Mouse (Mus musculus) B cell, adult 2 months (primary cell): Measurements from ENCODE around the gene Sptlc2.
A peak's percentile ranks its signal among the peaks of the same experiment; 100 is the strongest.

Source experiments
- DNase-seq, 2 experiments: peaks; one replicate each; pipeline ENCODE4 v3.0.0; 2022

Gene Sptlc2

GRCm38 (mm10) chr12:87394316-87394715 lies 6.2 kb upstream of the Sptlc2 start:
- no peak for DNase-seq

GRCm38 (mm10) chr12:87393447-87394145 lies 5.4 kb upstream of the Sptlc2 start:
- DNase-seq = no peak

- no peak for DNase-seq
These were observed 3.2 kb upstream of the Sptlc2 start for GRCm38 (mm10) chr12:87391355-87391754.

GRCm38 (mm10) chr12:87389231-87389630 lies 1.1 kb upstream of the Sptlc2 start:
- DNase-seq = no peak

DNA sequence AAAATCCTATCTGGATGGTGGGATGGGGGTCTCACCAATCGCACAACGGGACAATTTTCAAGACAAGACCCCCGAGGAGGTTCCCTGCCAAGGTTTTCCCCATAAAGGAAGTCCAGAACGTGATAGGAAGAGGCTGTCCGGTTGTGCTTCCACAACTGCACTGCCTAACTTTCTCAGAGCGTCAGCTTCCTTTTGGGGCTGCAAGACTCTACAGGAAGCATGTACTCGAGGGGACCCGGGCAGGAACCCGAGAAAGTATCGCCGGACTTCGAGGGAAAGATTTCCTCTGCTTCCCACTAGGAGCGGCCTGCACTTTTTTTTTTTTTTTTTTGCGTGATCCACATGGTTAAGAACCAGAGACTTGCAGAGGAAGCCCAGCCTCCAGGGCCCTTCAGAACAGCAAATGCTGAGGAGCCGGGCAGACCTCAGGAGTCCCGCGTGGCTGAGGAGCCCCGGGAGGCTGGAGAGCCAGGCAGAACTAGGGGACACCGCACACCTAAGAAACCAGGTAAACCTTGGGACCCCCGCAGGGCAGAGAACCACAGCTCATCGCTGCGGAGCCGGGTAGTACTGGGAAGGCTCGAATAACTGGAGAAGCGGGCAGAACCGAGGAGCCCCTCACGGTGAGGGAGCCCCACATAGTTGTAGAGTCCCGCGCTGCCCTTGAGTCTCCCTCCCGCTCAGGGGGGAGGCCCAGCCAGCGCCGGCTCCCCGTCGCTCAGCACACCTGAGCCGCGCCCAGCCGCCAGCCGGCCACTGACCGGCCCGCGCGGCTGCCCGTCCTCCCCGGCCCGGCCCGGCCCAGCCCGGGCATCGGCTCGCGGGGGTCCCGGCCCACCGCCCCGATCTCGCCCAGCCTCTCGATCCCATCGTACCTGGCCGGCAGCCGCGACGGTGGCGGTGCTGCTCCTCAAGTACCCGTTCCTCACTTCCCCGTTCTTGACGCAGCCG lies 709 bp downstream of the Sptlc2 start:
- peak in 1 of 2 experiments; percentile 29 for DNase-seq

DNA sequence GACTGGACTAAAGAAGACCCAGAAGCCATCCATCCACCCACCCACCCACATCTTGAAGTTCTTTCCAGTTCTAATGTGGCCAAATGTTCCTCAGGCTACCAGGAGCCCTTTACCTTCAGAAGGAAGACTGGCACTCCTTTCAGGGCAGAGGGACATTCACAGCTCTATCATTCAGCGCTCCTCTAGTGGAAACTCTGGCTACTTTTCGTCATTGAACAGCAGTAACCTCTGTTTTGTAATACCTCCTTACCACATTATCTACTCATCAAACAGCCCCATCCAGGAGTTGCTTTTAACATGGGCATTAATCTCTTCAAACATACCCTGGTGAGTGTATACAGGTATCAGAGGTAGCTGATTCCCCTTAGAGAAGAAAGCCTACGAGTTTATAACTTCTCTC lies 3.1 kb downstream of the Sptlc2 start:
- DNase-seq = no peak

DNA sequence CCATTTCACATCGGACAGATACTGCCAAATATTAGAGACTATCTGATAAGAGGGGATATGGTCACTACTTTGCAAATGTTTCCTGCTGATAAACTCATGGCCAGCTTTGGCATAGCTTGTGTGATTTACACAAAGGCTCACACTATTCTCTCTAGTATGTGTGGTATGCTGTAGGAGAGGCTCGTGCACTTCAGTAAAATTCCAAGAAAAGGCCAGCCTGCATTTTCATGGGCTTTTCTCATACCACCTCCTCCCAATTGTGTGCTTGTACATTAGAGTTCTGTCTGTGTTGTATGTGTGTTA lies 6.8 kb downstream of the Sptlc2 start:
- DNase-seq = no peak

- no peak for DNase-seq
These were observed 7.4 kb downstream of the Sptlc2 start for GRCm38 (mm10) chr12:87380586-87381379.

DNA sequence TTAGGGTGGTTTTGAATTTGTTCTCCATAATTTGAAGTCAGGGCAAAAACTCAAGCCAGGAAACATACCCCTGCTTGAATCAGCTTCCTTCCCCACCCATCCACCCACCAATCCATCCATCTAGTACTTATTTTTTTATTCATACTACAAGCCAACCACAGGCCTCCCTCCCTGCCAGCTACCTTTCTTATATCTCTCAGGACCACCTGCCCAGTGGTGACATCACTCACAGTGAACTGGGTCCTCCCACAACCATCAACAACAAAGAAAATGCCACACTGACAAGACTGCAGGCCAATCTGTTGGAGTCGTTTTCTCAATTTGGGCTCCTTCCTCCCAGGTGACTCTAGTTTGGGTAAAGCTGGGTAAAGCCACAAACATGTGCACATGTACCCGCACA lies 8.7 kb downstream of the Sptlc2 start:
- DNase-seq = no peak

DNA sequence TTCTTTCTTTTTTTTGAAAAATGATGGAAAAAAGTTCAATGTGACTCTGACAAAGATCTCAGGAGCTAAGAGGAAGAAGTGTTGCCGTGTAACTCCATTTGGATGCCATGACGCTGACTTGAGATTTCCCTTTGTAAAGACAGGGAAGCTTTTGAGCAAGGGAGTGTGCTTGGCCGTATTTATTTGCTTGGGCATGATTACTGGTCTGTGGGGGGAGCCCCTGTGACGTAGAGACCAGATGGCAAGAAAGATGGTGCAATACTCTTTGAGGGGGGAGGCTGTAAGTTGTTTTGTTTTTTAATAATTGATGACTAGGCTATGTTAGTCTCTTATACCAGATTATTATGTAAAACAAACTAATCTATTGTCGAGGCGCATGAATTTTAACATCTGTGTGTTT lies 14.0 kb downstream of the Sptlc2 start:
- DNase-seq = no peak

- DNase-seq = no peak
These were observed 18.8 kb downstream of the Sptlc2 start for GRCm38 (mm10) chr12:87369319-87369718.

DNA sequence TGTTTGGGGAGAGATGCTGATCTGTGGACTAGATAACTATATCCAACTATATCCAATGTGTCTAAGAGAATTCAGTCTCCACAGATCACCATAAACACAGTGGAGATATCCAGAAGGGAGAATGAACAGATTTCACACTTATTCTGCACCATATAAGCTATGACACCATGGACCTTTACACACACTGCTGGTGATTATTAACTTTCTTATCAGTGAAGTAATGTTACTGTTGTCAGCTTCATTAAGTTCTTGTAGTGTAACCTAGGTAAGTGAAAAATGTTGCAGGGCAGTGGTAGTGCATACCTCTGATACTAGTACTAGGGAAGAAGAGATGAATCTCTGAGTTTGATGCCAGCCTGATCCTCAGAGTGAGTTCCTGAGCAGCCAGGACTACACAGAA lies 20.1 kb downstream of the Sptlc2 start:
- DNase-seq = no peak

DNA sequence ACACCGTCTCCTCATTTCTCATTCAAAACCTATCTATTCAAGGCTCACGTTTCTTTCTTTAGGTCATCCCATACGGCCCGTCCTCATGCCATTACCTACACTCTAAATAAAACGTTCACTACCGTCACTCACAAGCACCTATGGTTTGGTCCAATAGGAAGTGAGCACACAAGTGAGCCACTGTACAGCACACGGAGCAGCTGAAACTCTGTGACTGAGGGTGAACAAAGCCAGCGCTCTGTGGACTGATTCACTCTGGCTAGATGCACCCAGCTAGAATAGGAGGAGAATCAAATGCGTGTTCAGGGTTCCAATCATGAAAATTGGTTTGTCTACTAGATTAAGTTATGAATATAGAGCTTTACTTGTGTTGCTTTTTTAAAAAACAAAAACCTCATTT lies 22.5 kb downstream of the Sptlc2 start:
- DNase-seq = no peak

DNA sequence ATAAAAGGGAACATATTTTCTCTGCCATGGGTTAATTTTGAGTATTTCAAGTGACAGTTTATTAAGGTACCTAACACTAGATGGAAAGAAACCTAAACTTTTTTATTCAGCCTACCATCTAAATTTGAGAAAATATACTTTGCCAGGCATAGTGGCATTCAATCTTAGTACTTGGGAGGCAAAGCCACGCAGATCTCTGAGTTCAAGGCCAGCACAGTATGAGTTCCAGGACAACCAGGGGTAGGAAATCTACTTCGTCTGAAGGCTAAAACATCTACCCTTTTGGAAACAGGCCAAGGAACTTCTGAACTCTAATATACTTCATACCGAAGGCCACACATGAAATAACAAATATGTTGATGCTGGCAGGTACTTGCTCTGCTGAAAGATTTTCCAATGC lies 26.0 kb downstream of the Sptlc2 start:
- DNase-seq = no peak

GRCm38 (mm10) chr12:87348029-87348428 lies 40.1 kb downstream of the Sptlc2 start:
- DNase-seq = no peak

- no peak for DNase-seq
These were observed 40.6 kb downstream of the Sptlc2 start for GRCm38 (mm10) chr12:87347511-87347910.

- DNase-seq = no peak
These were observed 45.0 kb downstream of the Sptlc2 start for GRCm38 (mm10) chr12:87343084-87343605.

- no peak for DNase-seq
These were observed 50.1 kb downstream of the Sptlc2 start for GRCm38 (mm10) chr12:87338082-87338481.

DNA sequence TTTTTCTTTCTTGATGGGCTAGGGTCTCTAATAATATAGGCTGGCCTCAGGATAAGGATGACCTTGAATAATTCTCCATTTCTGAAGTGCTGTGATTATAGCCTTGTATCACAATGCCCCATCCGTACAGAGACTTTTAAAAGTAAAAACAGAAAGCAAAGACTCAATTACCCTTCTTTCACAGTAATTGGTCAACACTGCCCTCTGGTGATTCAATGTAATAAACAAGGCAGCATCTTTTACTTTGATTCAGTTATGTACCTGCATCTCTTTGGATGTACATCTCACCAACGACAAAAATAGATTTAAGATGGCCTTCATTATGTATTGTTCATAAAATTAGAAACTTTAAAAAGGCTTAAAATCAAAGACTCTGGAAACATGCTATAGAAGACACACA lies 53.3 kb downstream of the Sptlc2 start:
- DNase-seq = peak in 1 of 2 experiments; percentile 21

DNA sequence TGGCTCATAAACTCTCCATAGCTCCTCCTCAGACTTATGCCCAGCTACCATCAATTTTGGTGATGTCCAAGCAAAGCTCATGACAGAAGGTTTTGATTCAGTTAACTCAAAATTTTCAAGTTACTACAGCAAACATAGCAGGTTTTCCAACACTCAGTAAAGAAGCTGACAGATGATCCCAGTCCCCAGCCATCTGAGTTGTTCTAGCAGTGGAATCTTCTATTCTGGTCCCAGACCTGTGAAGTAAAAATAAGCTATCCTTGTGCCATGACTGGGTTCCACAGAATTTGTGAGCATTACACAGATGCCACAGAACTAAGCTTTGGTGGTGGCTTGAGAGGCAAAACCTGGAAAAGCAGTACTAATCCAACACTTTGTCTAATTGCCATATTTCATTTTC lies 54.4 kb downstream of the Sptlc2 start:
- DNase-seq = no peak

GRCm38 (mm10) chr12:87332511-87332910 lies 55.6 kb downstream of the Sptlc2 start:
- no peak for DNase-seq

DNA sequence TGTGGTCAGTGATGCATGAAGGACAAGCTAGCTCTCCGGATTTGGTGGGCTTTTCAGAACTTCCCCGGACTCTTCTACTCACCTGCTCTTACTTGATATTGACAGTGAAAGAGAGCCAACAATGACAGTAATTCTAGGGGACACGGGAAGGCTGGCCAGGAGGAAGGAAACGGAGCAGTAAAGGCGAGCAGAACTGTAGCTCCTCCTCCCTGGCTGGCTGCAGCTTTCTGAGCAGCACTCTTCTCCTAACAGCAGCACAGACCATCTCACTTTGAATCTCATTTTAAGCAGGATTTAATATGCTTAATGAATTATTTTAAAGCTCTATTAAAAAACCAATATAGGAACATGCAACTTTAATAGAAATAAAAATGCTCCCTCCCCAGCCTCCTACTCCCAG lies 56.2 kb downstream of the Sptlc2 start:
- DNase-seq = no peak

DNA sequence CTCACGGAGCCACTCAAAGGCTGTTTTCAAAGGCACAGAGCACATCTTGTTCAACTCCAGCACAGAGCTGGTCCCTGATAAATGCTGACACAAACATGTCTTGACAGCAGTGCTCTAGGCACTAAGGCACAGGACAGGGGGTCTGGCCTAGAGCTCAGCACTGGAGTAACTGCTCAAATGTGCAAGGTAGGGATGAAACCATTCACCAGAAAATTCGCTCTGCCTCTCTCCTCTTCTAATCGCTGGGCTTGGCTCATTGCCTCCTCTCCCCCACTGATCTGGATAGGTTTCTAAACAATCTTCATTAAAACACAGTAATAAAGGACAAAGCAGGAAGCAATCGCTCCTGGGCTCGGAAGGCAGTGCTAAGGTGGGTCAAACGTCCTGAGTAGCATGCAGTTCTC lies 57.1 kb downstream of the Sptlc2 start:
- no peak for DNase-seq
